Mouse (Mus musculus) intestine, postnatal 0 days (tissue): ENCODE measurements around the gene 9930111J21Rik1. TPM values are rescaled to one million over a fixed set of nuclear protein-coding genes. Genes with fewer than 3 reads are reported as not detected.
A peak's percentile ranks its signal among the peaks of the same experiment; 100 is the strongest.
"Not testable (repeated sequence)": the region's sequence is repeated elsewhere in the genome, so short reads cannot be mapped to it uniquely, and the experiment has no call there.

Experiments
- ATAC-seq: fragments of 200-750 bp; cut with Nextera tagmentation; 2 replicates; pipeline ENCODE4 v1.8.0; 2017; ENCODE audit warnings: mild to moderate bottlenecking, moderate TSS enrichment, moderate library complexity
- H3K27ac ChIP-seq: fragments of 300-500 bp; sonication (generic); 2 replicates; pipeline ENCODE4 v1.5.1; 2014; ENCODE audit warnings: mild to moderate bottlenecking, low read depth, low read length, moderate library complexity
- H3K27me3 ChIP-seq: fragments of 300-500 bp; sonication (generic); replicated peaks from 2 replicates; pipeline ENCODE4 v1.6.1; 2014; ENCODE audit warnings: low read length, mixed read lengths; ENCODE audit not compliant: control insufficient read depth, insufficient read depth
- H3K36me3 ChIP-seq: fragments of 300-500 bp; sonication (generic); 2 replicates; pipeline ENCODE4 v1.6.1; 2014; ENCODE audit warnings: mild to moderate bottlenecking, moderate library complexity; ENCODE audit not compliant: control insufficient read depth, insufficient read depth
- H3K4me1 ChIP-seq: fragments of 300-500 bp; sonication (generic); replicated peaks from 2 replicates; pipeline ENCODE4 v1.6.1; 2014; ENCODE audit warnings: antibody characterized with exemption, low read length, mixed read lengths; ENCODE audit not compliant: control insufficient read depth, insufficient read depth
- H3K4me2 ChIP-seq: fragments of 300-500 bp; sonication (generic); replicated peaks from 2 replicates; pipeline ENCODE4 v1.6.1; 2014; ENCODE audit warnings: low read depth, mild to moderate bottlenecking, moderate library complexity
- H3K4me3 ChIP-seq: fragments of 300-500 bp; sonication (generic); 2 replicates; pipeline ENCODE4 v1.5.1; 2014; ENCODE audit warnings: low read depth, low read length
- H3K9ac ChIP-seq: fragments of 300-500 bp; sonication (generic); 2 replicates; pipeline ENCODE4 v1.6.1; 2014; ENCODE audit warnings: mild to moderate bottlenecking, low read depth, low read length
- H3K9me3 ChIP-seq: fragments of 300-500 bp; sonication (generic); 2 replicates; pipeline ENCODE4 v1.6.1; 2016; ENCODE audit warnings: mixed run types; ENCODE audit not compliant: control insufficient read depth
- CTCF ChIP-seq: sonication (generic); IDR thresholded peaks from 2 replicates; pipeline ENCODE4 v1.5.1; 2016; ENCODE audit warnings: low read depth, mild to moderate bottlenecking, control low read depth, antibody characterized with exemption, moderate library complexity
- WGBS: fragments of 180-500 bp; shearing (Covaris S2); extraction: QIAGEN DNeasy Blood & Tissue Kit; methylation state at CpG from one replicate; pipeline ENCODE4 v1.1.7; 2014; 5-methylcytosine and 5-hydroxymethylcytosine counted together
- polyA plus RNA-seq: library from polyadenylated mRNA; unstranded; fragments of >200 nt; fragmentation: Nextera tagmentation; extraction: Ambion mirVana; gene quantifications from 2 replicates; pipeline ENCODE4 v1.2.1, GENCODE M21; 2015

The 9930111J21Rik1 gene
- polyA plus RNA-seq, 1 experiment from 2014 or later, result 0.43 TPM

- H3K27ac ChIP-seq, H3K4me1 ChIP-seq, H3K4me2 ChIP-seq, ATAC-seq, H3K9me3 ChIP-seq, H3K27me3 ChIP-seq, H3K36me3 ChIP-seq, H3K4me3 ChIP-seq, H3K9ac ChIP-seq: not testable (repeated sequence)
- WGBS, result 47% methylated on average over 1 of the region's 1 CpGs
These were observed 45.8 kb downstream of the 9930111J21Rik1 start for GRCm38 (mm10) chr11:48933422-48933821.

GRCm38 (mm10) chr11:48928068-48928467, 51.1 kb downstream of the 9930111J21Rik1 start:
- H3K9ac ChIP-seq, H3K9me3 ChIP-seq, H3K27ac ChIP-seq, H3K4me3 ChIP-seq, H3K27me3 ChIP-seq, H3K4me1 ChIP-seq, H3K4me2 ChIP-seq, H3K36me3 ChIP-seq: not testable (repeated sequence)
- WGBS, result 94% methylated on average over 1 of the region's 1 CpGs
- ATAC-seq, result 0 out of 2 replicates have a peak, but pooled peaks have one; percentile 16

- not testable (repeated sequence) for ATAC-seq, H3K36me3 ChIP-seq, H3K4me1 ChIP-seq, H3K4me3 ChIP-seq, H3K27me3 ChIP-seq, H3K4me2 ChIP-seq, H3K27ac ChIP-seq, H3K9me3 ChIP-seq, H3K9ac ChIP-seq
These were observed 52.8 kb downstream of the 9930111J21Rik1 start for GRCm38 (mm10) chr11:48926437-48926836.

GRCm38 (mm10) chr11:48923818-48924217, 55.4 kb downstream of the 9930111J21Rik1 start:
- not testable (repeated sequence) for ATAC-seq, H3K4me1 ChIP-seq, H3K9me3 ChIP-seq, H3K27ac ChIP-seq, H3K36me3 ChIP-seq, H3K4me3 ChIP-seq, H3K4me2 ChIP-seq, H3K9ac ChIP-seq, H3K27me3 ChIP-seq
- WGBS, result 83% methylated on average over 5 of the region's 5 CpGs

- no peaks in the 10 kb centered on the region for H3K36me3 ChIP-seq
- no peak for ATAC-seq
- 76% methylated on average over 3 of the region's 3 CpGs for WGBS
- no peaks in the 10 kb centered on the region for H3K4me1 ChIP-seq
- H3K9me3 ChIP-seq, result no peaks in the 10 kb centered on the region
- H3K9ac ChIP-seq, result no peak overlapping the region
- no peak overlapping the region for H3K27ac ChIP-seq
- no peak overlapping the region for H3K4me2 ChIP-seq
- TF ChIP-seq CTCF, result no peak
- no peak overlapping the region for H3K4me3 ChIP-seq
- H3K27me3 ChIP-seq, result no peaks in the 10 kb centered on the region
These were observed 60.8 kb downstream of the 9930111J21Rik1 start for GRCm38 (mm10) chr11:48918380-48918779.

- Histone ChIP-seq H3K4me2 (no peak overlapping the region), H3K36me3 (no peaks in the 10 kb centered on the region), H3K9ac (no peak overlapping the region), H3K4me1 (no peaks in the 10 kb centered on the region), H3K27me3 (no peaks in the 10 kb centered on the region), H3K4me3 (no peak overlapping the region), H3K27ac (no peak overlapping the region), H3K9me3 (no peaks in the 10 kb centered on the region)
- no peak for ATAC-seq
- WGBS, result 92% methylated on average over 1 of the region's 1 CpGs
- TF ChIP-seq CTCF, result no peak
These were observed 65.6 kb downstream of the 9930111J21Rik1 start for GRCm38 (mm10) chr11:48913611-48914010.

- ATAC-seq, result no peak; the same call in 1 of the 2 replicates
These were observed 70.7 kb downstream of the 9930111J21Rik1 start for GRCm38 (mm10) chr11:48908459-48908858.

More at GRCm38 (mm10) chr11:48908459-48908858, 70.7 kb downstream of the 9930111J21Rik1 start:
- Histone ChIP-seq H3K4me2 (no peak overlapping the region), H3K27me3 (no peaks in the 10 kb centered on the region), H3K9ac (no peak overlapping the region), H3K4me1 (no peaks in the 10 kb centered on the region), H3K36me3 (no peaks in the 10 kb centered on the region), H3K9me3 (no peaks in the 10 kb centered on the region), H3K27ac (no peak overlapping the region), H3K4me3 (no peak overlapping the region)
- TF ChIP-seq CTCF, result no peak
- 21% methylated on average over 1 of the region's 1 CpGs for WGBS
